Mouse (Mus musculus): ENCODE measurements around the gene Trrap.

GRCm38 (mm10) chr5:144866923-144867322 lies 99.4 kb downstream of the Trrap start:
- TF ChIP-seq TCF12 (IDR thresholded peaks at IDR 0.05; ENCODE audit: low read depth, low read length) = no peak
- TF ChIP-seq ZKSCAN1 (IDR thresholded peaks at IDR 0.05; ENCODE audit: low read depth, low read length) = no peak
